In genomic region chr17:67281640-67282170, GRCm38 (mm10) we compare ENCODE assay signal across 24 mouse cellular contexts.
DNase-seq lines count a peak whose midpoint lies in the region; ATAC-seq and TF ChIP-seq lines count a peak whose summit lies in the region.
"Had no signal": no experiment of that assay in that cellular context is flagged by ENCODE, and none has a peak within 500 bp of the region (broad histone marks: within the 10 kb centered on the region; RNA-seq: fewer than 3 reads in every experiment).

No protein-coding gene starts in this region.

- ATAC-seq in heart, embryonic 16.5 days (replicated peaks; ENCODE audit: extremely low read depth, insufficient read depth, low FRiP score): no peak
- no peak for ATAC-seq in lung, embryonic 14.5 days (ENCODE audit: insufficient read depth)
- ATAC-seq: CD4-positive, CD25-positive, alpha-beta regulatory T cell, adult 4 months; forebrain, embryonic 16.5 days had no signal

- no peak overlapping the region for H3K27ac ChIP-seq in heart, embryonic 16.5 days (ENCODE audit: low read length)
- no peak overlapping the region for H3K27ac ChIP-seq in heart, embryonic 10.5 days
- H3K27ac ChIP-seq in lung, embryonic 14.5 days (ENCODE audit: low read depth): no peak overlapping the region
- H3K27ac ChIP-seq: embryonic facial prominence, embryonic 12.5 days; forebrain, embryonic 12.5 days; hindbrain, embryonic 15.5 days had no signal

- peak overlapping the region; percentile 29; the same call in 1 of the 2 replicates for H3K4me2 ChIP-seq in heart, embryonic 16.5 days (ENCODE audit: low read depth, low read length)
- H3K4me2 ChIP-seq in lung, embryonic 14.5 days: no peak overlapping the region
- H3K4me2 ChIP-seq: embryonic facial prominence, embryonic 12.5 days; forebrain, embryonic 12.5 days; heart, embryonic 12.5 days; hindbrain, embryonic 15.5 days had no signal

- H3K9me3 ChIP-seq in heart, embryonic 16.5 days (replicated peaks; ENCODE audit: control insufficient read depth, low read length): no peaks in the 10 kb centered on the region
- no peaks in the 10 kb centered on the region for H3K9me3 ChIP-seq in heart, embryonic 10.5 days
- H3K9me3 ChIP-seq in lung, embryonic 14.5 days (ENCODE audit: low read depth, low read length): no peaks in the 10 kb centered on the region
- H3K9me3 ChIP-seq: embryonic facial prominence, embryonic 12.5 days; forebrain, embryonic 12.5 days; heart, embryonic 12.5 days; hindbrain, embryonic 15.5 days had no signal

- WGBS in heart, embryonic 16.5 days: 28% methylated on average over 13 of the region's 13 CpGs
- WGBS in heart, embryonic 10.5 days: 34% methylated on average over 13 of the region's 13 CpGs
- 13% methylated on average over 13 of the region's 13 CpGs for WGBS in lung, embryonic 14.5 days

- no peaks in the 10 kb centered on the region for H3K36me3 ChIP-seq in heart, embryonic 16.5 days (ENCODE audit: control insufficient read depth, insufficient read depth)
- no peaks in the 10 kb centered on the region for H3K36me3 ChIP-seq in heart, embryonic 10.5 days
- no peaks in the 10 kb centered on the region for H3K36me3 ChIP-seq in lung, embryonic 14.5 days (ENCODE audit: insufficient read depth)
- H3K36me3 ChIP-seq: embryonic facial prominence, embryonic 12.5 days; forebrain, embryonic 12.5 days; G1E; heart, embryonic 12.5 days; hindbrain, embryonic 15.5 days had no signal

- peaks cover 5% of the 10 kb centered on the region for H3K4me1 ChIP-seq in heart, embryonic 16.5 days (ENCODE audit: control insufficient read depth, insufficient read depth, low read length)
- H3K4me1 ChIP-seq in heart, embryonic 10.5 days: peaks cover 9% of the 10 kb centered on the region; the same call in 1 of the 2 replicates
- H3K4me1 ChIP-seq in lung, embryonic 14.5 days (ENCODE audit: insufficient read depth): no peaks in the 10 kb centered on the region
- H3K4me1 ChIP-seq: forebrain, embryonic 12.5 days; hindbrain, embryonic 15.5 days had no signal

- peak; percentile 28 for DNase-seq in embryo, embryonic 10 days (ENCODE audit: low spot score)
- DNase-seq in embryo, embryonic 9.5 days (ENCODE audit: extremely low spot score): no peak
- DNase-seq in heart, embryonic 10.5 days (ENCODE audit: low spot score): no peak
- DNase-seq in lung, embryonic 14.5 days: peak; percentile 30
- no peak for DNase-seq in lung, adult 18-20 months
- peak; percentile 21 for DNase-seq in embryo, embryonic 11 days
- no peak for DNase-seq in thymus, adult 18-20 months
- DNase-seq: adrenal gland, adult 8-10 months; adrenal gland, postnatal 36 days; B cell, adult 2 months; cerebellum, adult 11 months; cerebellum, adult 8-10 months; cerebellum, postnatal 14 days; gastrocnemius, postnatal 14 days; heart, postnatal 14 days; kidney, adult 18-20 months had no signal

- H3K9ac ChIP-seq in heart, embryonic 16.5 days (ENCODE audit: low read length): no peak overlapping the region
- H3K9ac ChIP-seq in lung, embryonic 14.5 days: no peak overlapping the region
- H3K9ac ChIP-seq: embryonic facial prominence, embryonic 12.5 days; forebrain, embryonic 12.5 days; heart, embryonic 12.5 days; hindbrain, embryonic 15.5 days had no signal

- no peaks in the 10 kb centered on the region for H3K27me3 ChIP-seq in heart, embryonic 16.5 days (ENCODE audit: control insufficient read depth, insufficient read depth, low read length)
- no peaks in the 10 kb centered on the region for H3K27me3 ChIP-seq in heart, embryonic 10.5 days (ENCODE audit: insufficient read depth, poor library complexity, severe bottlenecking)
- no peaks in the 10 kb centered on the region for H3K27me3 ChIP-seq in lung, embryonic 14.5 days (ENCODE audit: insufficient read depth, low read length)
- H3K27me3 ChIP-seq: embryonic facial prominence, embryonic 12.5 days; forebrain, embryonic 12.5 days; heart, embryonic 12.5 days; hindbrain, embryonic 15.5 days had no signal

- TF ChIP-seq CTCF in lung, embryonic 14.5 days (IDR thresholded peaks at IDR 0.05; ENCODE audit: low read depth): no peak

- no peak overlapping the region for H3K4me3 ChIP-seq in heart, embryonic 16.5 days (ENCODE audit: low read length)
- no peak overlapping the region for H3K4me3 ChIP-seq in heart, embryonic 10.5 days
- no peak overlapping the region for H3K4me3 ChIP-seq in lung, embryonic 14.5 days (ENCODE audit: low read depth, low read length)
- H3K4me3 ChIP-seq: embryonic facial prominence, embryonic 12.5 days; forebrain, embryonic 12.5 days; heart, embryonic 12.5 days; hindbrain, embryonic 15.5 days had no signal

Comparison
In these comparisons a context has a peak if more than half of its experiments do, and no peak if none do; other contexts are left out.
1. DNase-seq: peak in embryo, embryonic 10 days (single experiment), lung, embryonic 14.5 days (single experiment) and embryo, embryonic 11 days (single experiment); none in embryo, embryonic 9.5 days (single experiment), heart, embryonic 10.5 days (single experiment), lung, adult 18-20 months (0 of 2) and thymus, adult 18-20 months (0 of 2).